Mouse (Mus musculus) regulatory T cell (primary cell): ENCODE measurements at regions not wholly inside any gene's neighbourhood (a gene's known extent, or its start where the extent isn't known, plus 50 kb on each side); places are given as distances from the start of the nearest gene placed in this dataset.

Experiments used
- in situ Hi-C: fragments of 300-600 bp; cut with MboI, MseI; formaldehyde crosslinking; loops from one replicate; pipeline ENCODE4 v1.15.1; 2025; ENCODE audit warnings: high pct_unique_total_duplicates

- in situ Hi-C loops: no loop called here
Measured at GRCm38 (mm10) chr8:107715901-107716300, 127.6 kb upstream of the Psmd7 start.

GRCm38 (mm10) chr8:107717856-107718255 is 129.6 kb upstream of the Psmd7 start:
- in situ Hi-C loops: no loop called here

- in situ Hi-C loops: no loop called here
Measured at GRCm38 (mm10) chr8:107719656-107720055, 131.4 kb upstream of the Psmd7 start.

- in situ Hi-C loops: no loop called here
Measured at GRCm38 (mm10) chr8:107726716-107727115, 138.5 kb upstream of the Psmd7 start.

- in situ Hi-C loops: no loop called here
Measured at GRCm38 (mm10) chr8:107727276-107727675, 139.0 kb upstream of the Psmd7 start.

GRCm38 (mm10) chr8:107739091-107739490 is 150.8 kb upstream of the Psmd7 start:
- in situ Hi-C loops: no loop called here

- in situ Hi-C loops: no loop called here
Measured at GRCm38 (mm10) chr8:107757083-107757482, 168.8 kb upstream of the Psmd7 start.

- in situ Hi-C loops: no loop called here
Measured at GRCm38 (mm10) chr8:107758637-107759036, 170.4 kb upstream of the Psmd7 start.

GRCm38 (mm10) chr8:107776906-107777305 is 165.5 kb upstream of the Zfhx3 start:
- in situ Hi-C loops: no loop called here

- in situ Hi-C loops: no loop called here
Measured at GRCm38 (mm10) chr8:107785771-107786170, 156.7 kb upstream of the Zfhx3 start.

GRCm38 (mm10) chr8:107792286-107792685 is 150.2 kb upstream of the Zfhx3 start:
- in situ Hi-C loops: no loop called here

GRCm38 (mm10) chr8:107814931-107815330 is 127.5 kb upstream of the Zfhx3 start:
- in situ Hi-C loops: no loop called here

- in situ Hi-C loops: no loop called here
Measured at GRCm38 (mm10) chr8:107815775-107816174, 126.7 kb upstream of the Zfhx3 start.

GRCm38 (mm10) chr8:107817796-107818195 is 124.6 kb upstream of the Zfhx3 start:
- in situ Hi-C loops: no loop called here

- in situ Hi-C loops: no loop called here
Measured at GRCm38 (mm10) chr8:107820174-107820760, 122.2 kb upstream of the Zfhx3 start.

GRCm38 (mm10) chr8:107821522-107821921 is 120.9 kb upstream of the Zfhx3 start:
- in situ Hi-C loops: no loop called here

- in situ Hi-C loops: no loop called here
Measured at GRCm38 (mm10) chr8:107824096-107824495, 118.3 kb upstream of the Zfhx3 start.

- in situ Hi-C loops: no loop called here
Measured at GRCm38 (mm10) chr8:107824640-107825039, 117.8 kb upstream of the Zfhx3 start.

- in situ Hi-C loops: no loop called here
Measured at GRCm38 (mm10) chr8:107827500-107828125, 114.8 kb upstream of the Zfhx3 start.

GRCm38 (mm10) chr8:107828541-107828940 is 113.9 kb upstream of the Zfhx3 start:
- in situ Hi-C loops: no loop called here

- in situ Hi-C loops: no loop called here
Measured at GRCm38 (mm10) chr8:107833481-107833880, 109.0 kb upstream of the Zfhx3 start.

GRCm38 (mm10) chr8:107846141-107846540 is 96.3 kb upstream of the Zfhx3 start:
- in situ Hi-C loops: no loop called here

GRCm38 (mm10) chr8:107851236-107852043 is 91.0 kb upstream of the Zfhx3 start:
- in situ Hi-C loops: no loop called here
